Mouse (Mus musculus) embryonic facial prominence, embryonic 13.5 days (tissue): ENCODE measurements around the gene Fggy. TPM values are rescaled to one million over a fixed set of nuclear protein-coding genes. Genes with fewer than 3 reads are reported as not detected.

ENCODE experiments used
- ATAC-seq: fragments of 200-750 bp; cut with Nextera tagmentation; 2 replicates; pipeline ENCODE4 v1.8.0; 2017; ENCODE audit warnings: low read depth; ENCODE audit not compliant: insufficient number of reproducible peaks, insufficient read depth, low FRiP score, low TSS enrichment
- H3K27ac ChIP-seq: fragments of 300-500 bp; sonication (generic); 2 replicates; pipeline ENCODE4 v1.5.1; 2015; ENCODE audit warnings: moderate library complexity, mild to moderate bottlenecking, inconsistent platforms
- H3K27me3 ChIP-seq: fragments of 300-500 bp; sonication (generic); 2 replicates; pipeline ENCODE4 v1.6.1; 2015; ENCODE audit warnings: mild to moderate bottlenecking, inconsistent platforms
- H3K36me3 ChIP-seq: fragments of 300-500 bp; sonication (generic); 2 replicates; pipeline ENCODE4 v1.6.1; 2015; ENCODE audit warnings: mild to moderate bottlenecking, inconsistent platforms
- H3K4me1 ChIP-seq: fragments of 300-500 bp; sonication (generic); 2 replicates; pipeline ENCODE4 v1.6.1; 2015; ENCODE audit warnings: inconsistent platforms
- H3K4me2 ChIP-seq: fragments of 300-500 bp; sonication (generic); 2 replicates; pipeline ENCODE4 v1.6.1; 2015; ENCODE audit warnings: moderate library complexity, mild to moderate bottlenecking, inconsistent platforms
- H3K4me3 ChIP-seq: fragments of 300-500 bp; sonication (generic); 2 replicates; pipeline ENCODE4 v1.5.1; 2015; ENCODE audit warnings: mild to moderate bottlenecking, inconsistent platforms
- H3K9ac ChIP-seq: fragments of 300-500 bp; sonication (generic); 2 replicates; pipeline ENCODE4 v1.6.1; 2015; ENCODE audit warnings: mild to moderate bottlenecking, inconsistent platforms
- H3K9me3 ChIP-seq: fragments of 300-500 bp; sonication (generic); 2 replicates; pipeline ENCODE4 v1.6.1; 2016; ENCODE audit warnings: inconsistent platforms
- WGBS: fragments of 180-500 bp; shearing (Covaris S2); methylation state at CpG from one replicate; pipeline ENCODE4 v1.1.7; 2015; ENCODE audit warnings: mixed read lengths; 5-methylcytosine and 5-hydroxymethylcytosine counted together
- polyA plus RNA-seq: library from polyadenylated mRNA; unstranded; fragments of >200 nt; fragmentation: Nextera tagmentation; extraction: Ambion mirVana; gene quantifications from 2 replicates; pipeline ENCODE4 v1.2.1, GENCODE M21; 2015

The Fggy gene
- polyA plus RNA-seq, 1 experiment from 2014 or later, result 11.4 TPM

DNA sequence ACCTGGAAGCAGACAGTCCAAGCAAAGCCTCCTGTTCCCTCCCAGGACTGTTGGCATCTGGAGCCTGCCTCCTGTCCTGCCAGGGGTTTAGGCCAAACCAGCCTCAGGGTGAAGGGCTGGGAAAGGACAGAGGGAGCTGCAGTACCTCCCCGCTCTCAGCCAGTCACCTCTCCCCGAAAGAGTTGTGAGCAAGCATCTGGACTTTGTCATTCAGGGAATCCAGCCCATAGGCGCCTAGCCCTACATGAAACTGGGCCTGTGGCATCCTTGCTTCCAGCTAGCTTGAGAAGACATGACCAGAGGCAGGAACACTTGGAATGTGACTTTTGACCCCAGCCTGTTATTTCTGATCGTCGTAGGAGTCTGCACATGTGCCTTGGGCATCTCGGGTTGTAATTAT, 237.3 kb downstream of the Fggy start:
- H3K9me3 ChIP-seq, result no peaks in the 10 kb centered on the region
- no peaks in the 10 kb centered on the region for H3K27me3 ChIP-seq
- no peak overlapping the region for H3K27ac ChIP-seq
- H3K4me1 ChIP-seq, result peaks cover 11% of the 10 kb centered on the region
- H3K4me2 ChIP-seq, result no peak overlapping the region
- WGBS, result 27% methylated on average over 6 of the region's 6 CpGs
- no peak overlapping the region for H3K9ac ChIP-seq
- H3K36me3 ChIP-seq, result no peaks in the 10 kb centered on the region
- H3K4me3 ChIP-seq, result no peak overlapping the region
- no peak for ATAC-seq

DNA sequence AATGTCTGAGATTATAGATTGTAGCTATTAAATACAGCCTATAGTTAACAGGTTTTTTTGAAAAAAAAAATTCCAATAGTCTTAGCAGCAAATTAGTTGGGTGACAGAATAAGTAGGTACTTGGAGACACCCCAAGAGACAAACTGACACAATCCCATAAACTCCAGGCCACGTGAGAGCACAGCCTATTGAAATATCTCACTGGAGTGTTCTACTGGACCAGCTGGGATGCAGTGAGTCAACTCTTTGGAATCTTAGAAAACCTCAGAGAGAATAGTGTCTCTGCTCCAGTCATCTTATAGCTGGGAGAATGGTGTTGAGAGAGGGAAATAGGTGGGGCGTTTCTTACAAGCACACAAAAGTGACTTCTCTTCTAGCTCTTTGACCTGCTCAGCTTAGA, 238.0 kb downstream of the Fggy start:
- 67% methylated on average over 2 of the region's 2 CpGs for WGBS
- no peak overlapping the region for H3K4me2 ChIP-seq

DNA sequence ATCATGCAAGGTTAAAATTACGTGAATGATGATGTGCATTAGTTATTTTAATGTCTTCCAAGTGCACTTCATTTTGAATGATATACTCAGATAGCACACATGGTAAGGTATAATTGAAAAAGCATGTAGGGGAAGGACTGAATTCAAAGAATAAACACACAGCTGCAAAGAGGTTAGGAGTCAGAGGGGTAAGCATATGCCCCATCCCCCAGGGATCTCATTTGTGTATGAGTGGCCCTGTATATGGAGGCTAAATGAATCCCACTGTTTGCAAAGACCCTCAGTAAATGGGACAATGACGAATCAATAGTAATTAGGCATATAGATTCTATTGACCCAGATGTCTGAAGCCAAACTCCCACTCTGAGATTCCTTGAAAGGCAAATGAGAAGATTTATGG, 262.3 kb downstream of the Fggy start:
- H3K4me3 ChIP-seq, result no peak overlapping the region
- H3K27me3 ChIP-seq, result no peaks in the 10 kb centered on the region
- H3K9me3 ChIP-seq, result no peaks in the 10 kb centered on the region
- peaks cover 37% of the 10 kb centered on the region for H3K4me1 ChIP-seq
- H3K9ac ChIP-seq, result no peak overlapping the region
- no peak overlapping the region for H3K4me2 ChIP-seq
- H3K27ac ChIP-seq, result 0 out of 2 replicates have a peak overlapping the region, but pooled peaks have one; percentile 28
- H3K36me3 ChIP-seq, result no peaks in the 10 kb centered on the region
- WGBS, result 28% methylated on average over 2 of the region's 2 CpGs
- no peak for ATAC-seq

More for the DNA sequence above, 238.0 kb downstream of the Fggy start:
- no peaks in the 10 kb centered on the region for H3K36me3 ChIP-seq
- no peak overlapping the region for H3K4me3 ChIP-seq
- H3K9me3 ChIP-seq, result no peaks in the 10 kb centered on the region
- no peak overlapping the region for H3K9ac ChIP-seq
- no peak for ATAC-seq
- peaks cover 11% of the 10 kb centered on the region for H3K4me1 ChIP-seq
- H3K27ac ChIP-seq, result no peak overlapping the region
- H3K27me3 ChIP-seq, result no peaks in the 10 kb centered on the region

GRCm38 (mm10) chr4:95821906-95822579, 264.7 kb downstream of the Fggy start:
- Histone ChIP-seq H3K27ac (peak overlapping the region; percentile 86), H3K9ac (no peak overlapping the region), H3K4me3 (no peak overlapping the region), H3K4me2 (peak overlapping the region; percentile 22; the same call in 1 of the 2 replicates), H3K4me1 (peaks cover 37% of the 10 kb centered on the region), H3K9me3 (no peaks in the 10 kb centered on the region), H3K36me3 (no peaks in the 10 kb centered on the region), H3K27me3 (no peaks in the 10 kb centered on the region)
- WGBS, result 39% methylated on average over 3 of the region's 3 CpGs
- ATAC-seq, result peak; percentile 81; the same call in 1 of the 2 replicates

DNA sequence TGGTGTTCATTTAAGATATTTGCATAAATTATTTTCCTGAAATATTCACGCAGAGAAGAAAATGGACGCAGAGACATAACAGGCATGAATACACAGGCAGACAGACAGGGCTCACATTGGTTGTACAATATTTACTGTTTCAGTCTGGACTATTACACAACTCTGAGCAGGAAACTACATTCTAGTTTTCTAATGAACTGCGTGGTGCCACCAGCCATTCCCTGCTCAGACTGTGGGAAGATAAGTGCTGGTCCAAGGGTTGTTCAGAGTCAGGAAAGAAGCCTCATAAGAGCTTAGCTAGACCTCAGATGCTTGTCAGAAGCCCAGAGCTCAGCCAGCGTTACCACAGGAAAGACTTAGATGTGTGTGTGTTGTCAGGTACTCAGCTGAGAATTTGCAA, 270.9 kb downstream of the Fggy start:
- no peaks in the 10 kb centered on the region for H3K4me1 ChIP-seq
- no peak overlapping the region for H3K4me3 ChIP-seq
- ATAC-seq, result no peak
- H3K36me3 ChIP-seq, result no peaks in the 10 kb centered on the region
- H3K27me3 ChIP-seq, result no peaks in the 10 kb centered on the region
- no peak overlapping the region for H3K27ac ChIP-seq
- no peak overlapping the region for H3K4me2 ChIP-seq
- no peaks in the 10 kb centered on the region for H3K9me3 ChIP-seq
- 89% methylated on average over 4 of the region's 4 CpGs for WGBS
- no peak overlapping the region for H3K9ac ChIP-seq

GRCm38 (mm10) chr4:95830320-95830719, 273.0 kb downstream of the Fggy start:
- Histone ChIP-seq H3K27me3 (no peaks in the 10 kb centered on the region), H3K27ac (no peak overlapping the region), H3K9me3 (no peaks in the 10 kb centered on the region), H3K4me2 (no peak overlapping the region), H3K4me3 (no peak overlapping the region), H3K36me3 (no peaks in the 10 kb centered on the region), H3K9ac (no peak overlapping the region), H3K4me1 (no peaks in the 10 kb centered on the region)
- WGBS, result 83% methylated on average over 2 of the region's 2 CpGs
- no peak for ATAC-seq

GRCm38 (mm10) chr4:95839860-95840259, 282.6 kb downstream of the Fggy start:
- no peaks in the 10 kb centered on the region for H3K4me1 ChIP-seq
- no peaks in the 10 kb centered on the region for H3K36me3 ChIP-seq
- no peaks in the 10 kb centered on the region for H3K27me3 ChIP-seq
- H3K4me3 ChIP-seq, result no peak overlapping the region
- no peaks in the 10 kb centered on the region for H3K9me3 ChIP-seq
- no peak overlapping the region for H3K4me2 ChIP-seq
- no peak for ATAC-seq
- WGBS, result 78% methylated on average over 1 of the region's 1 CpGs
- H3K27ac ChIP-seq, result no peak overlapping the region
- no peak overlapping the region for H3K9ac ChIP-seq

- no peak overlapping the region for H3K4me3 ChIP-seq
- no peak overlapping the region for H3K9ac ChIP-seq
- H3K27ac ChIP-seq, result no peak overlapping the region
- peaks cover under 1% of the 10 kb centered on the region; the same call in 1 of the 2 replicates for H3K4me1 ChIP-seq
- H3K36me3 ChIP-seq, result no peaks in the 10 kb centered on the region
- no peaks in the 10 kb centered on the region for H3K9me3 ChIP-seq
- no peak for ATAC-seq
- H3K27me3 ChIP-seq, result no peaks in the 10 kb centered on the region
- no peak overlapping the region for H3K4me2 ChIP-seq
- 84% methylated on average over 6 of the region's 6 CpGs for WGBS
Observed at GRCm38 (mm10) chr4:95840389-95841053, 283.2 kb downstream of the Fggy start.

GRCm38 (mm10) chr4:95845981-95846617, 288.8 kb downstream of the Fggy start:
- peaks cover 23% of the 10 kb centered on the region for H3K4me1 ChIP-seq
- H3K27me3 ChIP-seq, result no peaks in the 10 kb centered on the region
- peak overlapping the region; percentile 44; the same call in 1 of the 2 replicates for H3K27ac ChIP-seq
- no peak overlapping the region for H3K4me3 ChIP-seq
- no peak for ATAC-seq
- H3K4me2 ChIP-seq, result no peak overlapping the region
- no peaks in the 10 kb centered on the region for H3K36me3 ChIP-seq
- H3K9ac ChIP-seq, result no peak overlapping the region
- 34% methylated on average over 6 of the region's 6 CpGs for WGBS
- H3K9me3 ChIP-seq, result no peaks in the 10 kb centered on the region

DNA sequence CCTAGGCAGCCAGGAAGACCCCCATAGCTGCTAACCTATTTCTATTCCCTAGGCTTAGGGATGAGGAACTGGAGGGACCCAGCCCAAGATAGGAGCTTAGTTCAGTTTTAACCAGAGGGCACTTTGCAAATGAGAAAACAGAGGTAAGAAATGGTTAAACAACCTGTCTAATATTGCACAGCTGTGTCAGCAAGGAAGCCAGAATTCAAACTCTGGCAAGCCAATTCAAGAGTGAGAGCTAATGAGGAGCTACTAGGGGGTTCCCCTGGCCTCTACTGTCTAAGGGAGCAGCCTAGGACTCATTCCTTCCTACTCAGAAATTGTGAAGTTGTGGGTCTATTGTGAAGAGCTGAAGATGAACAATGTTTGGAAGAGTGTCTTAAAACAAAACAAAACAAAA, 289.9 kb downstream of the Fggy start:
- no peak overlapping the region for H3K4me3 ChIP-seq
- no peaks in the 10 kb centered on the region for H3K36me3 ChIP-seq
- H3K9me3 ChIP-seq, result no peaks in the 10 kb centered on the region
- no peak for ATAC-seq
- no peak overlapping the region for H3K27ac ChIP-seq
- H3K4me1 ChIP-seq, result peaks cover 23% of the 10 kb centered on the region
- H3K4me2 ChIP-seq, result no peak overlapping the region
- H3K9ac ChIP-seq, result no peak overlapping the region
- no peaks in the 10 kb centered on the region for H3K27me3 ChIP-seq

DNA sequence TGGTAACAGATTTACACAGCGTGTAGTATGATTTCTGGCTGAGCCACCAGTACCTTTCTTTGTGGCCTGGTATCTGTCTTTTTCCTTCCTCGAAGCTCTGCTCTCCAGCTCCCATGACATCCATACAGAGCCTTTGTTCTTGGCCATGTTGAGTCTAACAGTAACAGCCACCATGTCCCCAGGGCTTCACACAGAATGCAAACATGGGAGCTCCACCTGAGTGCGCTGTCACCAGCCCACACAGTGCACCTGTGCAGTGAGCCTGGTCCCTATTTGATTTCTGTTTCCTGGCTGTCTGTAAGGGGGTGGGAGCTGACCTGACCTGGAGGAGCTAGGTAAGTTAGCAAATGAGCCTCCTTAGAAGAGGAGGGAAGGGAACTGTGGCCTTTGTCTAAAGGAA, 290.4 kb downstream of the Fggy start:
- Histone ChIP-seq H3K36me3 (no peaks in the 10 kb centered on the region), H3K4me3 (no peak overlapping the region), H3K9ac (no peak overlapping the region), H3K4me2 (no peak overlapping the region), H3K27me3 (no peaks in the 10 kb centered on the region), H3K9me3 (no peaks in the 10 kb centered on the region), H3K4me1 (peaks cover 23% of the 10 kb centered on the region), H3K27ac (no peak overlapping the region)
- ATAC-seq, result no peak
- 81% methylated on average over 3 of the region's 3 CpGs for WGBS

DNA sequence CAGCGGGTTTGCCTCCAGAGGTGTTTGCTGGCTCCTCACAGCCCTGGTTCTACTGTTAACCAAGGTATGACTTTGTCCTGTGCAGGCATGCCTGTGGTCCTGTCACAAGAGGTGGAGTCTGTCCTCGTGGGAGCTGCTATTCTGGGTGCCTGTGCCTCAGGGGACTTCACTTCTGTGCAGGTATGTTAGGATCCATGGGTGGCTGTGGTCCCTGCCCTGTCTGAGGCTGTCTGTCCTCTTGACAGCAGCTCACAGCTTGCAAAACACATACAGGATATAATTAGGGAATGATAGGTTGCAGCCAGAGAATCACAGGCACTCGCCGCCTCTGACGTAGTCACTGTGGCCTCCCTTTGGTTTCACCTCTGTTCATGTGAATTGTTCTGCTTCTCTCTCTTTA, 292.2 kb downstream of the Fggy start:
- Histone ChIP-seq H3K4me2 (no peak overlapping the region), H3K4me3 (no peak overlapping the region), H3K36me3 (no peaks in the 10 kb centered on the region), H3K9ac (no peak overlapping the region), H3K4me1 (peaks cover 23% of the 10 kb centered on the region), H3K27ac (no peak overlapping the region), H3K9me3 (no peaks in the 10 kb centered on the region), H3K27me3 (no peaks in the 10 kb centered on the region)
- 62% methylated on average over 5 of the region's 5 CpGs for WGBS
- ATAC-seq, result 0 out of 2 replicates have a peak, but pooled peaks have one; percentile 15
